Mouse (Mus musculus) heart, postnatal 0 days (tissue): Measurements from ENCODE around the gene Rinl.

Experiments used
- CTCF ChIP-seq: IDR thresholded peaks from 2 replicates; pipeline ENCODE4 v1.5.1; 2016; ENCODE audit warnings: antibody characterized with exemption, control low read depth, low read depth
- EP300 ChIP-seq: IDR thresholded peaks from 2 replicates; pipeline ENCODE4 v1.6.1; 2016; ENCODE audit warnings: antibody characterized with exemption, low read depth

DNA sequence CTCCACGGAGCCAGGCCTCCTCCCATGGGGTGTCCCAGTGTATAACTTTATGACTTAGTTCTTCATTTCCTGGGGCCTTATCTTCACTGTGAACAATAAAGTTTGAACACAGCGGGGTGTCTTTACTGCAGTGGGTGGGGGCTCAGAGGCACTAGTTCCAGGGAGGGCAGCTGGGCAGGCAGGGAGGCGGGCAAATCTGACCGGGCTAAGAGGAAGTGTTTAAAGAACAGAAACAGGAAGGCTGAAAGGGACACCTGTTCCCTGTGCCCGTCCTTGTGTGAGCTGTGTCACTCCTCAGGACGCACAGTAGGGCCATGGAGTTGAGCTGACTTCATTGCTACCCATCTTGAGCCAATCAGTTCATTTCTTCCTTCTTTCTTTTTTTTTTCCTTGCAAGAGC, 43.4 kb downstream of the Rinl start:
- TF ChIP-seq CTCF (no peak), EP300 (no peak)
